Mouse (Mus musculus) megakaryocyte, embryonic 14.5 days (primary cell): ENCODE results near the gene Olfr1351. TPM values are rescaled to one million over a fixed set of nuclear protein-coding genes. Genes with fewer than 3 reads are reported as not detected.
"Not testable (repeated sequence)": the region's sequence is repeated elsewhere in the genome, so short reads cannot be mapped to it uniquely, and the experiment has no call there.

Experiments used
- H3K27me3 ChIP-seq: replicated peaks from 2 replicates; pipeline ENCODE3; 2012; ENCODE audit warnings: inconsistent platforms
- H3K36me3 ChIP-seq: replicated peaks from 2 replicates; pipeline ENCODE3; 2012; ENCODE audit warnings: low read length, inconsistent platforms, mixed read lengths
- H3K4me1 ChIP-seq: 2 replicates; pipeline ENCODE4 v1.6.1; 2012; ENCODE audit warnings: inconsistent platforms
- H3K4me3 ChIP-seq: replicated peaks from 2 replicates; pipeline ENCODE3; 2012; ENCODE audit warnings: moderate library complexity, mild to moderate bottlenecking, inconsistent platforms
- H3K9me3 ChIP-seq: 2 replicates; pipeline ENCODE4 v1.6.1; 2012; ENCODE audit warnings: inconsistent platforms
- FLI1 ChIP-seq: IDR thresholded peaks from 2 replicates; pipeline ENCODE4 v1.6.1; 2012; ENCODE audit warnings: low read length, inconsistent platforms, mixed read lengths
- GATA1 ChIP-seq: IDR thresholded peaks from 3 replicates; pipeline ENCODE4 v1.6.1; 2012; ENCODE audit warnings: mixed read lengths, low read length, inconsistent platforms, borderline replicate concordance
- polyA plus RNA-seq: library from polyadenylated mRNA; stranded (reverse); fragments of >175 nt; gene quantifications from 2 replicates; pipeline ENCODE4 v1.2.3, GENCODE M21; 2012; ENCODE audit warnings: low replicate concordance; ENCODE audit not compliant: insufficient read depth

The Olfr1351 gene
- polyA plus RNA-seq, result not detected in 2 replicates

GRCm38 (mm10) chr10:79012172-79012571, at the start of gene Olfr1351:
Gene Olfr1351 (plus strand): TSS chr10:79012472.
- Histone ChIP-seq H3K4me1 (no peaks in the 10 kb centered on the region), H3K27me3 (no peaks in the 10 kb centered on the region)

DNA sequence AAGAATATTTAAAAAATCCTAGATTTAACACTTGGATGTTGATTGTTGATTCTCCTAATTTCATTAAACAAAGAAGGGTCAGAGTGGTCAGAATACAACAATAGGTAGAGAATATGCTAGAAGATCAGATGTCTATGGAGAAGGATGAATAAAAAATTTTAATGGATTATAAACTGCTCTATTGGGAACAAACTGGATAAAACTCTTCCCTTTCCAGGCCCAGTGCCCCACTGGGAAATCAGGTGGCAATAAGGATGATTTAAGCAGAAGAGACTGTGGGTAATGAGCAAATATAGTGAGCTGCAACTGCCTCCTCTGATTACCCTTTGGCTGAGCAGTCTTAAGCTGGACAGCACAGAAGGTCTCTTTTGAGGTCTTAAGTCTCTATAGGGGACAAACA, 49.3 kb upstream of the Olfr1351 start, which contains the start of gene Olfr1353:
Gene Olfr1353 (plus strand): TSS at position 301 of the 400 bp plus-strand sequence.
- H3K4me3 ChIP-seq, H3K27me3 ChIP-seq, H3K4me1 ChIP-seq, H3K36me3 ChIP-seq, H3K9me3 ChIP-seq: not testable (repeated sequence)

More at GRCm38 (mm10) chr10:79012172-79012571, at the start of gene Olfr1351:
- TF ChIP-seq FLI1 (no peak), GATA1 (no peak)
- Histone ChIP-seq H3K4me3 (no peak within 1 kb of the TSS), H3K36me3 (no peaks in the 10 kb centered on the region), H3K9me3 (no peaks in the 10 kb centered on the region)

- TF ChIP-seq FLI1 (no peak), GATA1 (no peak)
- H3K4me1 ChIP-seq, result no peaks in the 10 kb centered on the region
- no peaks in the 10 kb centered on the region for H3K9me3 ChIP-seq
- no peak within 1 kb of the TSS for H3K4me3 ChIP-seq
- H3K36me3 ChIP-seq, result no peaks in the 10 kb centered on the region
- H3K27me3 ChIP-seq, result no peaks in the 10 kb centered on the region
Observed at GRCm38 (mm10) chr10:78980750-78981149, 31.5 kb upstream of the Olfr1351 start, which contains the start of gene Olfr1352. Gene Olfr1352 (plus strand): TSS chr10:78981050.

GRCm38 (mm10) chr10:79028441-79028840, 16.2 kb downstream of the Olfr1351 start, which contains the start of gene Olfr57:
Gene Olfr57 (plus strand): TSS chr10:79028741.
- no peak within 1 kb of the TSS for H3K4me3 ChIP-seq
- no peaks in the 10 kb centered on the region for H3K27me3 ChIP-seq
- H3K36me3 ChIP-seq, result no peaks in the 10 kb centered on the region
- H3K4me1 ChIP-seq, result no peaks in the 10 kb centered on the region
- peaks cover 10% of the 10 kb centered on the region for H3K9me3 ChIP-seq
- TF ChIP-seq GATA1, result no peak
- TF ChIP-seq FLI1, result no peak

DNA sequence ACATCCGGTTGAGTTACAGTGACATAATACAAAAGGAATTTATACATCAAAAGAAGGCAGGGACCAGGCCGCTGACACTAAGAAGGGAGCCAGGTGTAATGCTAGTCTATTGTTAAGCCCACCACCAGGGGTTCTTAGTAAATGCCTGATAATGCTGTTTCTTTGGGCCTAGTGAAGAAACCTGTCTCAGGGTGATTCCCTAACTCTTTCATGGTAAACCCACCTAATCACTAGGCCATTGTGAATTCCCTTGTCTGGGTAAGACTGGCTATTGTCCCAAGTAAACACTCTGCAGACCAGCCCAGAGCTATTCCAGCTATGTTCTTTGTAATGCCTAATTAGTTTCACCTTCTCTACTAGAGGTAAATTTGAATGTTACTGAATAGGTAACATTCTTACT, 30.2 kb downstream of the Olfr1351 start:
- not testable (repeated sequence) for H3K4me1 ChIP-seq, H3K27me3 ChIP-seq, H3K4me3 ChIP-seq, H3K36me3 ChIP-seq, H3K9me3 ChIP-seq

GRCm38 (mm10) chr10:79057370-79057769, 45.1 kb downstream of the Olfr1351 start:
- H3K36me3 ChIP-seq, H3K4me3 ChIP-seq, H3K27me3 ChIP-seq, H3K4me1 ChIP-seq: not testable (repeated sequence)
- H3K9me3 ChIP-seq, result peaks cover 32% of the 10 kb centered on the region

Other genes with a start within 250 kb of the Olfr1351 start
- not detected in 2 replicates for gene Slc1a6, start 232.0 kb upstream of the Olfr1351 start, polyA plus RNA-seq
- gene Olfr1356, start 160.3 kb upstream of the Olfr1351 start, polyA plus RNA-seq, result not detected in 2 replicates
- not detected in 2 replicates for gene Olfr1355, start 136.9 kb upstream of the Olfr1351 start, polyA plus RNA-seq
- gene Olfr1354, start 99.3 kb upstream of the Olfr1351 start, polyA plus RNA-seq, result not detected in 2 replicates
- not detected in 2 replicates for gene Olfr8, start 61.8 kb upstream of the Olfr1351 start, polyA plus RNA-seq
- not detected in 2 replicates for gene Olfr1353, start 49.2 kb upstream of the Olfr1351 start, polyA plus RNA-seq
- gene Olfr1352, start 31.4 kb upstream of the Olfr1351 start, polyA plus RNA-seq, result not detected in 2 replicates
- not detected in 2 replicates for gene Olfr57, start 16.3 kb downstream of the Olfr1351 start, polyA plus RNA-seq
- gene 2610008E11Rik, start 85.1 kb downstream of the Olfr1351 start, polyA plus RNA-seq, result not detected in 2 replicates
- not detected in 2 replicates for gene Vmn2r80, start 136.3 kb downstream of the Olfr1351 start, polyA plus RNA-seq
- not detected in 2 replicates for gene Vmn2r81, start 235.2 kb downstream of the Olfr1351 start, polyA plus RNA-seq